Comparison of ENCODE assay signal across 8 mouse cellular contexts in the genomic region with DNA sequence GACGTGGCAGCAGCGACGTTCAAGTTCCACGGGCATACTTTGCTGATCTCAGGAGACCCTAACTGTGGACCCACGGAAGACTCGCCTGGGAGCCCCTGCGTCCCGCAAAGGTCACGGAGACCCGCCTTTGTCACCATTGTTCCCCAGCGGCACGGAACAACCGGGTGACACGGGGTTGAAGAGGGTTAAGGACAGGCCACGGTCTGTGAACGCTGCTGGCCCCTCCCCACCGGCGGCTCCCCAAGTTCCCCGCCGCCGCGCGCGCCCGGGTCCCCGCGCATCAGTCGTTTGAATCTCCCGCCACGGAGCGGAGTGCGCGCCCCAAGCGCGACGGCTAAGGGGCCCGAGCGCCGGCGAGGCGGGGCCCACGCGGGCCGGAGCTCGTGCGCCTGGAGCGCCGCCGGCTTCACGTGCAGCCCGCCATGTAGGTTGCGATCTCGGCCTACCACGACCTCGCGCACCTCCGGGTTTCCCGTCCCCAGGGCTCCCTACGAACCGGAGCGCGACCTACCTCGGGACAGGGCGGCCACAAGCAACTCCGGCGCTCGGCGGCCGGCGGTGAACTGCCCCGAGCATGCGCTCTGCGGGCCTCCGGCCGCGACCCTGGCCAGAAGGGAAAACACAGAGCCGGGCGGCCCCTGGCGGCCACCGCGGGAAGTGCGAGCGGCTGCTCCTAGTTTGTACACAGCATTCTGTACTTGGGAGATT. TPM values are rescaled to one million over a fixed set of nuclear protein-coding genes. Genes with fewer than 3 reads are reported as not detected.
DNase-seq lines count a peak whose midpoint lies in the region; ATAC-seq and TF ChIP-seq lines count a peak whose summit lies in the region.

No protein-coding gene starts in this region.

- H3K79me2 ChIP-seq in macrophage (ENCODE audit: inconsistent target) = peaks cover 49% of the 10 kb centered on the region

- no peaks in the 10 kb centered on the region for H3K9me3 ChIP-seq in hindbrain, postnatal 0 days (ENCODE audit: low read length)

- peak overlapping the region; percentile 64 for H3K9ac ChIP-seq in hindbrain, postnatal 0 days (replicated peaks; ENCODE audit: low read length)

- ATAC-seq in activated CD4-positive, CD25-positive, alpha-beta regulatory T cell, adult 4 months = peak; percentile 86
- peak; percentile 83 for ATAC-seq in common myeloid progenitor, adult 5-6 weeks (replicated peaks; ENCODE audit: low read depth, poor library complexity, severe bottlenecking)
- ATAC-seq in hindbrain, postnatal 0 days = peak; percentile 95

- H3K27ac ChIP-seq in gastrocnemius, adult 2 months = peak overlapping the region; percentile 96
- peak overlapping the region; percentile 58; the same call in 1 of the 2 replicates for H3K27ac ChIP-seq in hindbrain, postnatal 0 days
- H3K27ac ChIP-seq in left cerebral cortex, adult 2 months = peak overlapping the region; percentile 72
- peak overlapping the region; percentile 46 for H3K27ac ChIP-seq in macrophage

- no peak; the same call in 1 of the 2 replicates for TF ChIP-seq CTCF in gastrocnemius, adult 2 months (IDR thresholded peaks at IDR 0.05)
- TF ChIP-seq CTCF in hindbrain, postnatal 0 days (IDR thresholded peaks at IDR 0.05; ENCODE audit: low read depth) = peak; percentile 86
- TF ChIP-seq CTCF in left cerebral cortex, adult 2 months (IDR thresholded peaks at IDR 0.05) = no peak; the same call in none of the 2 replicates

- H3K4me3 ChIP-seq in gastrocnemius, adult 2 months = peak overlapping the region; percentile 95
- peak overlapping the region; percentile 84 for H3K4me3 ChIP-seq in hindbrain, postnatal 0 days (ENCODE audit: low read length)
- peak overlapping the region; percentile 69 for H3K4me3 ChIP-seq in left cerebral cortex, adult 2 months
- peak overlapping the region; percentile 76 for H3K4me3 ChIP-seq in macrophage (ENCODE audit: inconsistent target)

- WGBS in hindbrain, postnatal 0 days = 1% methylated on average over 69 of the region's 83 CpGs
- under 1% methylated on average over 80 of the region's 83 CpGs for WGBS in macrophage (ENCODE audit: missing documents)

- H3K4me1 ChIP-seq in hindbrain, postnatal 0 days (ENCODE audit: insufficient read depth, low read length) = peaks cover 10% of the 10 kb centered on the region

- no peaks in the 10 kb centered on the region for H3K36me3 ChIP-seq in hindbrain, postnatal 0 days (ENCODE audit: insufficient read depth, low read length)
- no peaks in the 10 kb centered on the region for H3K36me3 ChIP-seq in macrophage (ENCODE audit: inconsistent target)

- intact Hi-C loops in gastrocnemius, adult 2 months (cut with DNase I) = loop anchor here (1.0 to 10.0 kb wide), 3 partner anchors 8 to 260 kb away; a partner anchor contains a TSS
- intact Hi-C loops in left cerebral cortex, adult 2 months (cut with DNase I) = loop anchor here (5.0 to 10.0 kb wide), 2 partner anchors 53 to 250 kb away; no protein-coding TSS in a partner anchor

- peak overlapping the region; percentile 97 for H3K4me2 ChIP-seq in hindbrain, postnatal 0 days (ENCODE audit: low read depth, low read length)

- no peaks in the 10 kb centered on the region for H3K27me3 ChIP-seq in hindbrain, postnatal 0 days (ENCODE audit: insufficient read depth, low read length)

- DNase-seq in gastrocnemius, adult 2 months = peak; percentile 97
- DNase-seq in hindbrain, postnatal 0 days (ENCODE audit: low spot score) = peak; percentile 94
- peak; percentile 92 to 97 for DNase-seq in left cerebral cortex, adult 2 months (ENCODE audit: extremely low spot score in 1 of 2, low spot score in 2 of 2)
- DNase-seq in retina, postnatal 7 days (ENCODE audit: low read depth, low spot score) = peak; percentile 83
- peak; percentile 95 for DNase-seq in urinary bladder, adult 2 months (ENCODE audit: low spot score)

RNA-seq across cellular contexts. Expression of a gene that starts 8.1 kb away (rescaled TPM):
- 10 to 100 TPM in 1 of 2 experiments, 1 to 10 TPM in 1; 9.5 to 25.2 TPM for polyA plus RNA-seq in activated CD4-positive, CD25-positive, alpha-beta regulatory T cell, adult 4 months (2017; shearing (Covaris generic))
- total RNA-seq in common myeloid progenitor, adult 5-6 weeks (2017) = 46.6 and 48.1 TPM in 2 replicates
- 1 to 10 TPM; 7.7 to 7.8 TPM for total RNA-seq in gastrocnemius, adult 2 months (2021)
- total RNA-seq in hindbrain, postnatal 0 days (2014; rRNA removed) = 20.7 and 24.4 TPM in 2 replicates
- polyA plus RNA-seq in hindbrain, postnatal 0 days (2015; fragmentation: Nextera tagmentation; extraction: Ambion mirVana) = 28.8 and 29.7 TPM in 2 replicates
- total RNA-seq in left cerebral cortex, adult 2 months (2021) = 10 to 100 TPM; 13.0 to 14.3 TPM
- 10 to 100 TPM in 21 of 26 experiments, 1 to 10 TPM in 5; 5.2 to 26.9 (median 16.8) TPM for total RNA-seq in macrophage (2018; cell fraction: chromatin; rRNA removed)
- 10 to 100 TPM in 2 of 26 experiments, 1 to 10 TPM in 24; 4.5 to 11.2 (median 8.7) TPM for total RNA-seq in macrophage (2018; cell fraction: cytosol; rRNA removed)
- total RNA-seq in macrophage (2018; cell fraction: nucleus; rRNA removed) = 10 to 100 TPM in 19 of 26 experiments, 1 to 10 TPM in 7; 7.7 to 48.2 (median 13.1) TPM
- 4.4 to 19.9 TPM (median 8.8 TPM) in 3 replicates for polyA plus RNA-seq in macrophage (2018)
- polyA plus RNA-seq in urinary bladder, adult 2 months (2012; rRNA removed) = 7.5 and 8.7 TPM in 2 replicates

RNA-seq across cellular contexts. Expression of a gene that starts 16.0 kb away (rescaled TPM):
- polyA plus RNA-seq in activated CD4-positive, CD25-positive, alpha-beta regulatory T cell, adult 4 months (2017; shearing (Covaris generic)) = 10 to 100 TPM; 36.0 to 41.5 TPM
- total RNA-seq in common myeloid progenitor, adult 5-6 weeks (2017) = 23.9 and 43.7 TPM in 2 replicates
- 10 to 100 TPM; 10.4 to 11.7 TPM for total RNA-seq in gastrocnemius, adult 2 months (2021)
- total RNA-seq in hindbrain, postnatal 0 days (2014; rRNA removed) = 53.2 and 79.3 TPM in 2 replicates
- 56.6 and 62.6 TPM in 2 replicates for polyA plus RNA-seq in hindbrain, postnatal 0 days (2015; fragmentation: Nextera tagmentation; extraction: Ambion mirVana)
- total RNA-seq in left cerebral cortex, adult 2 months (2021) = 10 to 100 TPM; 22.4 to 24.9 TPM
- 10 to 100 TPM; 11.7 to 66.2 (median 41.8) TPM for total RNA-seq in macrophage (2018; cell fraction: chromatin; rRNA removed)
- total RNA-seq in macrophage (2018; cell fraction: cytosol; rRNA removed) = 10 to 100 TPM; 22.2 to 29.5 (median 27.0) TPM
- 10 to 100 TPM; 13.9 to 51.0 (median 23.7) TPM for total RNA-seq in macrophage (2018; cell fraction: nucleus; rRNA removed)
- 20.1 to 47.1 TPM (median 30.7 TPM) in 3 replicates for polyA plus RNA-seq in macrophage (2018)
- 12.3 and 22.9 TPM in 2 replicates for polyA plus RNA-seq in urinary bladder, adult 2 months (2012; rRNA removed)

RNA-seq across cellular contexts. Expression of a gene that starts 42.1 kb away (rescaled TPM):
- not detected for polyA plus RNA-seq in activated CD4-positive, CD25-positive, alpha-beta regulatory T cell, adult 4 months (2017; shearing (Covaris generic))
- total RNA-seq in common myeloid progenitor, adult 5-6 weeks (2017) = not detected in 2 replicates
- total RNA-seq in gastrocnemius, adult 2 months (2021) = under 1 TPM in 1 of 2 experiments, not detected in 1; 0.33 TPM
- total RNA-seq in hindbrain, postnatal 0 days (2014; rRNA removed) = 4.9 and 5.4 TPM in 2 replicates
- polyA plus RNA-seq in hindbrain, postnatal 0 days (2015; fragmentation: Nextera tagmentation; extraction: Ambion mirVana) = 5.1 and 5.9 TPM in 2 replicates
- 1 to 10 TPM; 1.6 to 2.6 TPM for total RNA-seq in left cerebral cortex, adult 2 months (2021)
- total RNA-seq in macrophage (2018; cell fraction: chromatin; rRNA removed) = 1 to 10 TPM in 4 of 26 experiments, under 1 TPM in 1, not detected in 21; 0.97 to 2.7 (median 2.1) TPM
- total RNA-seq in macrophage (2018; cell fraction: cytosol; rRNA removed) = 1 to 10 TPM in 13 of 26 experiments, under 1 TPM in 11, not detected in 2; 0.19 to 2.4 (median 1.0) TPM
- 1 to 10 TPM in 6 of 26 experiments, under 1 TPM in 2, not detected in 18; 0.84 to 3.7 (median 1.6) TPM for total RNA-seq in macrophage (2018; cell fraction: nucleus; rRNA removed)
- polyA plus RNA-seq in macrophage (2018) = 0.52 to 0.69 TPM (median 0.60 TPM) in 3 replicates
- 2.3 and 3.6 TPM in 2 replicates for polyA plus RNA-seq in urinary bladder, adult 2 months (2012; rRNA removed)

Comparison
In these comparisons a context has a peak if more than half of its experiments do, and no peak if none do; other contexts are left out.
1. Peak in every context shown above with its lines: DNase-seq, ATAC-seq, H3K4me3 ChIP-seq and H3K27ac ChIP-seq.
2. H3K27ac ChIP-seq: peak in every context shown above with its lines; median percentile 96 in gastrocnemius, adult 2 months; 72 in left cerebral cortex, adult 2 months; 58 in hindbrain, postnatal 0 days; 46 in macrophage.